Mouse (Mus musculus): ENCODE results near the gene Tmem220. TPM values are rescaled to one million over a fixed set of nuclear protein-coding genes. Genes with fewer than 3 reads are reported as not detected.
A peak's percentile ranks its signal among the peaks of the same experiment; 100 is the strongest.
"Not testable (repeated sequence)": the region's sequence is repeated elsewhere in the genome, so short reads cannot be mapped to it uniquely, and the experiment has no call there.

Gene Tmem220
- total RNA-seq, 2 experiments from 2014 or later, result 1.7 to 2.3 TPM

DNA sequence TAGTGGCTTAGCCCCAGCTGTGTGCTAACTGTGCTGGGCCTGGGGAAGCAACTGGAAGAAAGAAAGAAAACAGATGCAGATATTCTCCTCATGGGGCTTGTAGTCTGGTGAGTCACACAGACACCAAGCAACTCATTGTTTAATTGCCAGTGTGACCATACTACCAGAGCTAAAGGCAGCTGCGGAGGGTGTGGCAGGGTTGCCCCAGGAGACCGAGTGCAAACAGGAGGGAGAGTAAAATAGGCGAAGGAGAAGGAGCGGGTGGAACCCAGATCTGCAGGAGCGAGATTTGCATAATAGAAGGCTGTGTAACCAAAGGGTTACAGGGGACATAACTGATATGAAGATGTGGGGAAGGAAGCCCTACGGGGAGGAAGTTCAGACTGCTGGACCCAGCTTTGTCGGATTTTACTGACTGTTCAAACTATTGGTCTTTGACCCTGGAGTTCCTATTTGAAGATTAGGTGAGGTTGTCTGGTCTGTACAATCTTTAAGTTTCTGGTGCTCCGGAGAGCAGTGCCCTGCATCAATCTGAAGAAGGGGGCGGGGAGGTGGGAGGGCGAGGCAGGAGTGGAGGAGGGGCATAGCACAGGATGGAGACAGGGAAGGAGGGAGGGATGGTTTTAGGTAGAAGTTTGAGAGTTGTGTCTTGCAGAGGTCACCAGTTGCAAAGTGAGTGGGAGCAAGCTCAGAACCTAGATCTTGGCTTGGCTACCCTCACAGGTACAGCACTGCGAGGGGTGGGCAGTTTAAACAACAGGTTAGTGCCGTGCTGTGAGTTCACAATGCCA is 7.0 kb upstream of the Tmem220 start:
- ATAC-seq (ENCODE audit: poor library complexity, severe bottlenecking), result no peak

DNA sequence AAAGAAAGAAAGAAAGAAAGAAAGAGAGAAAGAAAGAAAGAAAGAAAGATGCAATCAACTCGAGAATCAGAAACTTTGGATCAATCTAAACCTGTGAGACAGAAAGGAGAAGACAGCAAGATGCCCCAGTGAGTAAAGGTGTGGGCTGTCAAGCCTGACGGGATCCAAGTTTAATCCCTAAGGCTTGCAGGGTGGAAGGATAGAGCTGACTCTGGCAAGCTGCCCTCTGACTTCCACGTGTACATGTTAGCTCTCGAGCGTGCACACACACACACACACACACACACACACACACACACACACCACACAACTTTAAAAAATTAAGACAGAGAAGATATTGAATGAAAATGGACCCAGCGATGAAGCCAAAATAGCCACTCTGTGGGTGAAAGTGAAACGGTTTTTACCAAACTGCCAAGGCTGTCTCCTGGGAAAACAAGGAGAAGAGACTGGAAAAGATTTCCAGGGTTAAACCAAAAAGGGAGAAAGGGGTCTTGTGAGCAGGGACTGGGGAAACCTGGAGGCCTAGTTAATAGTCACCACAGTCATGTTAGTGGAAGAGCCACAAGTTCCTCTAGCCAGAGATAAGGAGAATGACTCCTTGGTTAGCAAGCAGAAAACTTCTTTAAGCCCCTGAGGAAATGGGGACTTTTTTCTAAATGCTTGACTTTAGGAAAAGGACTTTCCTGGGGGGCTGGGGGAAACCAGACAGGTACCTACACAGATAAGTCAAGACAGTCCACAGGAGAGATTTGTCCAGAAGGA is 5.1 kb upstream of the Tmem220 start:
- no peak for ATAC-seq (ENCODE audit: poor library complexity, severe bottlenecking)

DNA sequence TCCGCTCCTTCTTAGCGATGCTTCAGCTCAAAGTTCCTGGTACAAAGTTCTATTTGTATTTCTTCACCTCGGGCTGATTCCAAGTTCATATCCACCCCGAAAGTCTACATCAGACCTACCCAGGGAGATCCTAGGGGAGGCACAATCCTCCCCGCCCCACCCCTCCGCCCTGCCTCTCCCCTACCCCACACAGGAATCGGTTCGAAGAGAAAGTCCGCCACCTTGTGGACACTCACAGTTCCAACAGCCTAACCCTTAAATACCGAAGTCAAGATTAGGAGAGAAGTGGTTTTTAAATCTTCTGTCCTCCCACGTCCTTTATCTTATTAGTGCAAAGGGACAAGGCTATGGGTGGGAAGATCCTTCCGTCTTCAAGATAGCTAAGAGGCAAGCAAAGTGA is 4.0 kb upstream of the Tmem220 start:
- peak; percentile 51 for ATAC-seq (ENCODE audit: poor library complexity, severe bottlenecking)

DNA sequence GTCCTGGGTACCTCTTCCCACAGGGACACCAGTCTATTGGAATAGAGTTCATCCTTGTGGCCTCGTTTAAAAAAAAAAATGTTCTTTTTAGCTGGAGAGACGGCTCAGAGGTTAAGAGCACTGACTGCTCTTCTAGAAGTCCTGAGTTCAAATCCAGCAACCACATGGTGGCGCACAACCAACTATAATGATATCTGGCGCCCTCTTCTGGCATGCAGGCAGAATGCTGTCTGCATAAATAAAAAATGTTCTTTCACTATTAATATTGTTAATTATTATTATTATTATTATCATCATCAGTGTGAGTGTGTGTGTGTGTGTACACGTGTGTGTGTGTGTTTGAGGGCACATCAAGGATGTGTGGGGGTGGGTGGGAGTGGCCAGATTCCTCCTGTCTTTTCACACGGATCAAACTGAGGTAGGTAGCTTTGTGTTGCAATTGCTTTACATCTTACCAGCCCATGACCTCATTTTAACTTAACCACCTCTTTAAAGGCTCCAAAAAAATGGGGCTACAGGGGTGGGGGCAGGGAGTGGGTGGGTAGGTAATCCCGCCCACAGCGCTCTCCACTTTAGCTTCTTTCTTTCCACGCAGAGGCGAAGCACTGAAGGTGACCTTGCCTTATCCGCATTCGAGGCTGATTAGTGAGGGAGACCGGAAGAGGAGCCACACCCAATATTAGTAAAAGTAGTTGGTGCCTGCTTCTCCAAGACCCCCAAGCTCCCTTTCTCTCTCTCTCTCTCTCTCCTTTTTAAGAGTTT is 2.4 kb upstream of the Tmem220 start:
- no peak for ATAC-seq (ENCODE audit: poor library complexity, severe bottlenecking)

DNA sequence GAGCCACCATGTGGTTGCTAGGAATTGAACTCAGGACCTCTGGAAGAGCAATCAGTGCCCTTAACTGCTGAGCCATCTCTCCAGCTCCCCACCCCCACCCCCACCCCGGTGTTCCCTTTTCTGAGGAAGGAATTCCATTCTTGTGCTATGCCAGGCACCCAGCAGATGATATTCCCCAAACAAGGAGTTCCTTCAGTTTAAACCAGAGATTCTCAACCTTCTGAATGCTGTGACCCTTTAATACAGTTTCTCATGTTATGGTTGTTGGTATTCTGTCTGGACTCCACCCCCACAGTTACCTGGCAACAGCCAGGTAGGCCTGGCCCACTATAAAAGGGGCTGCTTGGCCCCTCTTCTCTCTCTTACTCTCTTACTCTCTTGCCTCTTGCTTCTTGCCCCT is 1.8 kb upstream of the Tmem220 start:
- ATAC-seq (ENCODE audit: poor library complexity, severe bottlenecking), result not testable (repeated sequence)

DNA sequence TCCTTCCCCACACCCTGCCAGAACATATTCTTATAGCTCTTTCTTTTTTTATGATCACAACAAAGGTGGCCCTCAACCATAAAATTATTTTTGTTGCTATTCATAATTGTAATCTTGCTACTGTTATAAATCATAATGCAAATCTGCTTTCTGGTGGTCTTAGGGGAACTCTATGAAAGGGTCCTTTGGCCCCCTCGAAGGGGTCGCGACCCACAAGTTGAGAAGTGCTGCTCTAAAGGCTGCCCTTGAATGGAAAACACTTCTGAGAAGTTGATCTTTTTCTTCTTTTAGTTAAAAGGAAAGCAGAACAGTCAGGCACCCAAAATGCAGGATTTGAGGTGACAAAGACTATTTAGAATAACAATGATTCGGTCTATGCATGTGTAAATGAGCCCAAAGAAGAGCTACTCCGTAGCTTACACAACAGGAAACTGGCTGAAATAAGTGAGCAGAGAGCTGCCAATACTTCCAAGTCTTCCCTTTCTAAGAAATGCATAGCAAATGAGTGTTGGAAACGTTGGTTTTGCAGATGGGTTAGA is 1.1 kb upstream of the Tmem220 start:
- ATAC-seq (ENCODE audit: poor library complexity, severe bottlenecking), result no peak

DNA sequence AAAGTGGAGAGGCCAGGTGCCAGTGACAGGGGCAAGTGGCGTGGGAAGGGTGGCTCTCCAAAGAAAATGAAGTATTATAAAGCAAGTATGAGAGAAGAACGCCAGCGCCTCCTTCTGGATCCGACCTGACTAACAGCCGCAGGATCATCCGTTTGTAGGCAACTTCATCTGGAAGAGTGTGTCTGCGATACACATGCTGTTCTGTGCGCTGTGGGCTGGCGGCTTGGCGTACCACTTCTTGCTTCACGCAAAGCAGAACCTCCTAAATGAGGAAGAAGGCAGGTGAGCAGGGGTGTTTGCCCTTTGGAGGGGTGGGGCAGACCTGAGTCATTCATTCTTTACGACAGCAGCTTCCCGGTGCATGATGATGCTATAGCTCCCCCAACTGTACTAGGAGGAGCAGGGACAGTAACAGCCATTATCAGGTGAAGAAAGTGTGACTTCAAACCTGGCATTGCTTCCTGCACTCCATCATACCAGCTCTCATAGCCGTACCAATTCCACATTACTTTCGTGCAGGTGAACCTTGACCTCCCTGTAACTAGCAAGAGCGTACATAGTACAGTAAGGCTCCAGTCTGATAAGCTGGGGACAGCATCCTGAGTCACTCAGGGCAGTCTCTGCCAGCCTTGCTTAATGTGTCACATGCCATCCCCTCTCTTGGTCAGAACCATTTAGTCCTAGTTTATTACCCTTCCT is 6.1 kb downstream of the Tmem220 start:
- peak; percentile 96 for ATAC-seq (ENCODE audit: poor library complexity, severe bottlenecking)

DNA sequence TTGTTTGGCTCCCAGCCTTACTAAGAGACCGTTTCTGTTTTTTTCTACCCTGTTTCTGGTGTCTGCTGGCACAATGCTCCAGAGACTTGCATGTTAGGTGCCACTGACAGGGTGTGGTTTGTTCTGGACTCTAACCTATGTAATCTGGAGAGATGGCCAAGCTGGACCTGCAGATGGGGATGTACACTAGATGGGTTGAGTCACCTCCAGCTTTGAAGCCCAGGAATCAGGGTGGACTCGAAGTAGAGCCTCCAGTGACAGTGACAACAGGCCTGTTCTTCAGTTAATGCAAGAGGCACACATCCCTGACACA is 6.6 kb downstream of the Tmem220 start:
- no peak for ATAC-seq (ENCODE audit: poor library complexity, severe bottlenecking)

DNA sequence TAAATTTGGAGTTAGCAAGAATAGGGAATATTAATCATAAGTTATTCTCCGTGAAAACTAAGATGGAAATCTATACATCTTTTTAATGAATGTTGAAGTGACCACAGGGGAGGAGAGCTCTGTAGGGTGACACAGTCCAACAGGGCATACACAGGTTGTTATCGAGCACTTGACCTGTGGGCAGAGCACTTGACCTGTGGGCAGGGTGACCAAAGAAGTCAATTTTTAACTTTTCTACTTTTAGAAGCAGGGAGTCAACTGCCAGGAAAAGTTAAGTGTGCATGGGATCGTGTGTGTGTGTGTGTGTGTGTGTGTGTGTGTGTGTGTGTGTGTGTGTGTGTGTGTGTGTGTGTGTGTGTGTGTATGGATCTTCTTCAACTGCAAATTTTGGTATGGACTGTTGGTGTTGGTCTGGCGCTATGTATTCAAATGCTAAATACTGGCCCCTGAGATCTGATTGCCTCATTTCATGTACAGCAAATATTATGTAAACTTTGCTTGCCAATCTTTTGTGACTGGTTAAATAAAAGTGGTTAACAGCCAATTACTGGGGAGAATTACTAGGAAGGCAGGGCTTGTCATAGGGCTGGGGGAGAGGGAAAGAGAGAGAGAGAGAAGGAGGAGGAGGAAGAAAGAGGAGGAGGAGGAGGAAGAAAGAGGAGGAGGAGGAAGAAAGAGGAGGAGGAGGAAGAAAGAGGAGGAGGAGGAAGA is 10.0 kb downstream of the Tmem220 start:
- no peak for ATAC-seq (ENCODE audit: poor library complexity, severe bottlenecking)

DNA sequence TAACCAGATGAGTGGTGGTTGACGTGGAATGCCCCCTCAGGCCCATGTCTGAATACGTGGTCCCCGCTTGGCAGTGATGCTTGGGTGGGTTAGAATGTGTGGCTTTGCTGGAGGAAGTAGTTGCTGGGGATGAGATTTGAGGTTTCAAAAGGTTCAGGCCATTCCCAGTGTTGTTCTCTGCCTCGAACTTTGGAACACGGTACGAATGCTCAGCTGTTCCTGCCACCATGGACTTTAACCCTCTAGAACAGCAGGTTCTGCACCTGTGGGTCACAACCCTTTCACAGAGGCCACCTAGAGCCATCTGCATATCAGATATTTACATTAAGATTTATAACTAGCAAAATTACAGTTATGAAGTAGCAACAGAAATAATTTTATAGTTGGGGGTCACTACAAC is 11.3 kb downstream of the Tmem220 start:
- no peak for ATAC-seq (ENCODE audit: poor library complexity, severe bottlenecking)

DNA sequence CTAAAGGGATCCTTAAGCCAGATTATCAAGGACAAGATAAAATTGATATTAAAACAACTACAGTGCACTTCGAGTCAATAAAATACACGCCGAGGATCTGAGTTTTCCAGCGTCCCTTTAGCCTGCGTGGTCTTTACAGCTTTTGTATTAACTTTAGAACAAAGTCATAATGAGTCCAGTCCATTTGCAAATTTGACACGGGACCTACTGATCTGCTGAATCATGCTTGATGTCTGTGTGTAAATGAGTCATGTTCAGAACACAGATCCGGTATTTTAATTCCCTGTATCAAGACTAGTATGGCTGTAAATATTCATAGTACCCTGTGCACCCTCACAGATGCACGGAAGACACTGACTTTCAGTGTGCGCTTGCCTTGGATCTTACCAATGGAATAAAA is 11.9 kb downstream of the Tmem220 start:
- no peak for ATAC-seq (ENCODE audit: poor library complexity, severe bottlenecking)

DNA sequence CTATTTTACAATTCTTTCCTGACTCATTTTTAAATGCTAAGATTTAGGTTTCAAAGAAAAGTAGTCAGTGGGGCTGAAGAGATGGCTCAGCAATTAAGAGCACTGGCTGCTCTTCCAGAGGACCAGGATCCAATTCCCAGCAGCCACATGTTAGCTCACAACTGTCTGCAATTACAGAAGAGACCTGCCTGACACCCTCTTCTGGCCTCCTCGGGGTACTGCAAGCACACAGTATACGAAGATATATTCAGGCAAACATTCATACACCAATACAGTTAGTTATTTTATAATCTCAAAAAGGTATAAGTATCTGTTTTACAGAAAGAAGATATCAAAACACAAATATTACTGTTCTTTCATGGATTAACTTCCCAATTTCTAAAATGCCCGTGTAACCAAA is 14.8 kb downstream of the Tmem220 start:
- no peak for ATAC-seq (ENCODE audit: poor library complexity, severe bottlenecking)

DNA sequence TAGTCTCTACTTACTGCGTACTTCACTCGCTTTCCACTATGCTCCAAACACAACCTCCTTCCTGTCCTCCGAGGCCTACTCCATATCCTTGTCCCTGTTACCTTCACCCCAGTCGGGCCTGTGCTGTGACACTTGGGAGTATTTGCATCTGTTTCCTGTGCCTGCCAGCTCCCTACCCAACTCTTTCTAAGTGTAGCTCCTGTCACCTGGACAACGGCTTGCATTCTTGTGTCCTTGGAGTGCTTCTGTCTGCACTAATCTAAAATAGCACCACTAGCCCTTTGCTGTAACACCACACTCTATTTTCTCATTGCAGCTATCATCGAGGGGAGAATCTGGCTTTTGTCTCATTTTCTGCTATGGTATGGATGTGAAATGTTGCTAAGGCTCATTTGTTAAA is 15.5 kb downstream of the Tmem220 start:
- ATAC-seq (ENCODE audit: poor library complexity, severe bottlenecking), result no peak

DNA sequence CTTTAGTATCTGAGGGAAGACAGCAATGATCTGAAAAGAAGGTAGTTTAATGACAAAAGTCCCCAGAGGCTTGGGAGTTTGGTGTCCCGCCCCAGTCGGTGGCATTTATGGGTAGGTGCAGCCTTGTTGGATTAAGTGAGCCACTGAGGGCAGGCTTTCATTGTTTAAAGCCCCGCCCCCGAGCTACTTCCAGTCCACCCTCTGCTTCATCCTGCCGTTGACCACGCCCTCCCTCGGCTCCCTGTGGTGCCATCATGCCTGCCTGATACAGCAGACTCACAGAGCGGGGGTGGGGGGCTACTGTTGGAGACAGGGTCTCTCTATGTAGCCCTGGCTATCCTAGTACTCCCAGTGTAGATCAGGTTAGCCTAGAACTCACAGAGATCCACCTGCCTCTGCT is 18.1 kb downstream of the Tmem220 start:
- no peak for ATAC-seq (ENCODE audit: poor library complexity, severe bottlenecking)

DNA sequence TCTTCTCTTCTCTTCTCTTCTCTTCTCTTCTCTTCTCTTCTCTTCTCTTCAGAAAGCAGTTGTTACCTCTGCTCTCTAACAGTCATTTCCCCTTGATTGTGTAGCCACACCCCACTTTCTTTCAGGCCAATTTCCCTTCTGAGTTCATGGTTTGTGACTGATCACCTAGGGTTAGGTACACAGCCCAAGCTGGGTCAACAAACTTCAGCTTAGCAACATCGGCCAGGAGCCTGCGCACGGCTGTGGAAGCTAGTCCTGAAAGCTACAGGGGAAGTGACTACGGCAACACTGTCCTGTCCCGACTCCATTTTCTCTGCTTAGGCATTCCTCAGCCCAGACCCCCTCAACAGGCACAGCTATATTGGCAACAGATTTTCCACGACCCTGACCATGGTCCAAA is 20.0 kb downstream of the Tmem220 start:
- ATAC-seq (ENCODE audit: poor library complexity, severe bottlenecking), result no peak

DNA sequence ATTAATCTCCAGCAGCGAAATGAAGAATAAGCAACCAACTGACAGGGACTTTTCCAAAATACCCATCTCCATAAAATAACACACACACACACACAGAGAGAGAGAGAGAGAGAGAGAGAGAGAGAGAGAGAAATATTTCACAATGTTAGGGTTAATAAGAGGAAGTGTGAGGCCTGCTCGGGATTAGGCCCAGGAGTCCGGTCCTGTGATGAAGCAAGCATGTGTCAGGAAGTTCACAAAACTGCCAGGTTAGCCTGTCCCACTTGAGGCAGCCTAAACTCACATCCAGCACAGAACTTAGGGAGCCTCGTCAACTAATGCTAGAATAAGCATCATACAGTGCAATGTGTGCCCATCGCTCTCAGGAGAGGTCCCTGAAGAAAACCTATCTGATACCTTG is 22.2 kb downstream of the Tmem220 start:
- ATAC-seq (ENCODE audit: poor library complexity, severe bottlenecking), result peak; percentile 85

DNA sequence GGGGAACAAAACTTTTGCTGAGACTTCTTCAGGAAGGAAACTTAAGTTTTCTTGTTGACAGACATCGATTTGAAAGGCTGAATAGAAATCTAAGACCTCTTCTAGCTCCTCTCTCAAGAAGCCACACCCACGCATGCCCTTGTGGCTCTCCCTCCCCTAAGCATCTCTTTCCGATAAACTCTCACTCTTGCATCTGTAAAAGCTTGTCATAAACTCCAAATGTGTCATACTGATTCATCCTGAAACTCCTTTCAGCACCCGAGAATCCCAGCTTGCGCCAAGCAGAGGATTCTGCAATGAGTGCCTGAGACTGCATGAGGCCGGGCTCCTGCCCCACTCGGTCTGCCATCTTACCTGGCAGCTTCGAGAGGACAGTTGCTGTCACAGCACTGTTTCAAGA is 23.5 kb downstream of the Tmem220 start:
- no peak for ATAC-seq (ENCODE audit: poor library complexity, severe bottlenecking)

DNA sequence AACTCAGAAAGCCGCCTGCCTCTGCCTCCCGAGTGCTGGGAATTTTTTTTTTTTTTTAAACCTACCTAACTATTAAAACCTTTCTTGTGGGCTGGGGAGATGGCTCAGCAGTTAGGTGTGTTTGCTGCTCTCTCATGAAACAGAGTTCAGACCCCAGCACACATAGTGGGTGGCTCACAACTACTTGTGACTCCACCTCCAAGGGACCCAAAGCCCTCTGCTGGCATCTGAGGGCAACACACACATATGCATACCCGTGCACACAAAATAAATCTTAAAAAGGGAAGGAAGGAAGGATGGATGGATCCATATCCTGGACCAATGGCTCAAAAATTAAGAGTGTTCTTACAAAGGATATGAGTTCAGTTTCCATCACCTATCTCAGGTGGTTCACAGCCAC is 24.3 kb downstream of the Tmem220 start:
- no peak for ATAC-seq (ENCODE audit: poor library complexity, severe bottlenecking)

DNA sequence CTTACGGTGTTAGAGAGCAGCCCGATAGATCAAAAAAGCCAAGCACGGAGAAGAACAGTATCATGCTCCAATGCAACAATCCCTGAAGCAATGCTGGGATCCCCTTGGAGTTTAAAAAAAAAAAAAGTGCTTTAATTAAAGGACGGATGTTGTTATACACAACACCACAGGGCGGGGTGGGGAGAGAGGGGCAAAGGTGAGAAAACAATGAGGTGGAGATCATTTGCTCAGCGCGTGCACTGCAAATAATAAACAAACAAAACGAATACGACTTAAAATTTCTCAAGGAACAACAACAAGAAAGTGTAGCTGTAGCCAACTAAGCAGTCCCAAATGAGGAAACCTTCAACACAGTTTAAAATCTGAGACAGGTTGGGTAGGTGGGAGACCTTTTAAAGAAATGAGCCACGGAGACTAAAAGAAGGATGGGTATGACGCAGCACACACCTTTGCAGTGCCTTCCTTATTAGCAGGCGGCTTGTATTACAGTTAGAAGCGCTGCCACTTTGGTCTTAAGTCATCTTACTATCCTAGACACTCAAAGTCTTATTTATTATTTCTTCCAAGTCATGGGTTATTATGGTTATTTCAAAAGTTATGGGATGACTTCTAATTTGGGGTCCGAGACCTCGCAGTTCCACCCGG is 26.8 kb downstream of the Tmem220 start:
- 0 out of 2 replicates have a peak, but pooled peaks have one; percentile 16 for ATAC-seq (ENCODE audit: poor library complexity, severe bottlenecking)
